Mouse (Mus musculus) myocyte (in vitro differentiated cells): Measurements from ENCODE around the gene Lig1. TPM values are rescaled to one million over a fixed set of nuclear protein-coding genes. Genes with fewer than 3 reads are reported as not detected.

Experiments used
- H3K27me3 ChIP-seq: one replicate; pipeline ENCODE4 v1.6.1; 2011; ENCODE audit not compliant: control insufficient read depth, insufficient read depth, insufficient read length
- H3K36me3 ChIP-seq: one replicate; pipeline ENCODE4 v1.6.1; 2011; ENCODE audit not compliant: control insufficient read depth, insufficient read depth
- H3K4me2 ChIP-seq: one replicate; pipeline ENCODE4 v1.6.1; 2011; ENCODE audit warnings: low read depth, control low read depth
- H3K4me3 ChIP-seq: one replicate; pipeline ENCODE4 v1.5.1; 2011; ENCODE audit warnings: mild to moderate bottlenecking, control low read depth, moderate library complexity
- H3K79me2 ChIP-seq: one replicate; pipeline ENCODE4 v1.6.1; 2011; ENCODE audit not compliant: control insufficient read depth, insufficient read depth
- H3ac ChIP-seq: one replicate; pipeline ENCODE4 v1.6.1; 2011; ENCODE audit not compliant: control insufficient read depth, insufficient read length
- CEBPB ChIP-seq: IDR thresholded peaks from 2 replicates; pipeline ENCODE4 v1.6.1; 2011; ENCODE audit warnings: mild to moderate bottlenecking, moderate library complexity; ENCODE audit not compliant: poor library complexity, insufficient read depth, severe bottlenecking
- E2F4 ChIP-seq: IDR thresholded peaks from one replicate; pipeline ENCODE4 v1.6.1; 2011; ENCODE audit warnings: mild to moderate bottlenecking, control low read depth, moderate library complexity; ENCODE audit not compliant: insufficient read depth
- MAX ChIP-seq: IDR thresholded peaks from one replicate; pipeline ENCODE4 v1.6.1; 2011; ENCODE audit warnings: low read depth, mild to moderate bottlenecking, control low read depth
- MYOD1 ChIP-seq, 3 experiments: IDR thresholded peaks; one replicate each; pipeline ENCODE4 v1.6.1; 2011; ENCODE audit warnings: control low read depth in 2 of 3, low read depth in 2 of 3, mild to moderate bottlenecking in 2 of 3, moderate library complexity in 1 of 3; ENCODE audit not compliant: insufficient read length in 2 of 3, control insufficient read depth in 1 of 3
- MYOG ChIP-seq, 3 experiments: IDR thresholded peaks; one replicate each; pipeline ENCODE4 v1.6.1; 2011; ENCODE audit warnings: control low read depth in 2 of 3, low read depth in 2 of 3, mild to moderate bottlenecking in 2 of 3; ENCODE audit not compliant: insufficient read length in 2 of 3, control insufficient read depth in 1 of 3, insufficient read depth in 1 of 3
- POLR2A ChIP-seq: IDR thresholded peaks from one replicate; pipeline ENCODE4 v1.6.1; 2011; ENCODE audit warnings: low read depth, mild to moderate bottlenecking, control low read depth, moderate library complexity; ENCODE audit not compliant: insufficient read length
- POLR2AphosphoS2 ChIP-seq: IDR thresholded peaks from one replicate; pipeline ENCODE4 v1.6.1; 2011; ENCODE audit warnings: low read depth, control low read depth; ENCODE audit not compliant: insufficient read length
- REST ChIP-seq: IDR thresholded peaks from one replicate; pipeline ENCODE4 v1.6.1; 2011; ENCODE audit warnings: mild to moderate bottlenecking, control low read depth, moderate library complexity; ENCODE audit not compliant: insufficient read depth, insufficient read length
- SRF ChIP-seq: IDR thresholded peaks from one replicate; pipeline ENCODE4 v1.6.1; 2011; ENCODE audit warnings: low read depth; ENCODE audit not compliant: control insufficient read depth, insufficient read length
- TCF12 ChIP-seq: IDR thresholded peaks from one replicate; pipeline ENCODE4 v1.6.1; 2011; ENCODE audit warnings: mild to moderate bottlenecking, control low read depth; ENCODE audit not compliant: poor library complexity, insufficient read depth, severe bottlenecking
- TCF3 ChIP-seq: IDR thresholded peaks from one replicate; pipeline ENCODE4 v1.6.1; 2011; ENCODE audit warnings: low read depth, control low read depth; ENCODE audit not compliant: insufficient read length
- USF1 ChIP-seq: IDR thresholded peaks from one replicate; pipeline ENCODE4 v1.6.1; 2011; ENCODE audit warnings: low read depth, mild to moderate bottlenecking, control low read depth, moderate library complexity
- polyA plus RNA-seq: library from polyadenylated mRNA; unstranded; fragments of >200 nt; fragmentation: generic; extraction: Trizol; gene quantifications from one replicate; pipeline ENCODE4 v1.2.1, GENCODE M21; 2012; ENCODE audit warnings: missing spikeins

Lig1 gene
- polyA plus RNA-seq, 1 experiment, result 17.5 TPM

GRCm38 (mm10) chr7:13303372-13303771 is 26.3 kb downstream of the Lig1 start:
- no peaks in the 10 kb centered on the region for H3K27me3 ChIP-seq
- TF ChIP-seq REST, result no peak
- no peak for TF ChIP-seq MYOG (IDR thresholded peaks at IDR 0.05; ENCODE audit: control insufficient read depth in 1 of 3, insufficient read depth in 1 of 3, insufficient read length in 2 of 3, low read depth in 2 of 3)
- TF ChIP-seq MYOD1 (IDR thresholded peaks at IDR 0.05; ENCODE audit: control insufficient read depth in 1 of 3, insufficient read length in 2 of 3, low read depth in 2 of 3), result no peak
- TF ChIP-seq POLR2AphosphoS2, result no peak
- no peak for TF ChIP-seq SRF
- TF ChIP-seq CEBPB, result no peak

DNA sequence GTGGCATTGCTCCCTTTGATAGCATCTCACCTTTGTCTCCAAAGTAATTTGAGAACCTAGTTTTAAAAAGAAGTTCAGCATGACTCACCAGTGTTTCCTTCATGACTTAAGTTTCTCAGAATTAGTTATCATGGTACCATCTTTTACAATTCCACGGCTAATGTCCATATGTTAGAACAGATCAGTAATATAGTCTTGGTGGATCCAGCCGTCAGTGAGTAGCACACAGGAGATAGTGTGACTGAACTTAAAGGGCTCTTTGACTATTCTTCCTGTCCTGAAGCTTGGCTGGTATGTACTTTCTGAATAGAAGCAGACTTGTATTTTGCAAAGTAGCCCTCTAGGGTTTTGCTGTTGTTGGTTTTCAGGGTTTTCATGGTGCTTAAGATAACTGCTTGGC is 32.3 kb downstream of the Lig1 start:
- H3K4me2 ChIP-seq, result no peak overlapping the region
- TF ChIP-seq MYOD1 (IDR thresholded peaks at IDR 0.05; ENCODE audit: control insufficient read depth in 1 of 3, insufficient read length in 2 of 3, low read depth in 2 of 3), result no peak
- no peak for TF ChIP-seq MYOG (IDR thresholded peaks at IDR 0.05; ENCODE audit: control insufficient read depth in 1 of 3, insufficient read depth in 1 of 3, insufficient read length in 2 of 3, low read depth in 2 of 3)
- no peak overlapping the region for H3K4me3 ChIP-seq
- H3ac ChIP-seq, result no peak overlapping the region
- H3K36me3 ChIP-seq, result no peaks in the 10 kb centered on the region
- H3K27me3 ChIP-seq, result no peaks in the 10 kb centered on the region
- no peaks in the 10 kb centered on the region for H3K79me2 ChIP-seq

More at GRCm38 (mm10) chr7:13303372-13303771, 26.3 kb downstream of the Lig1 start:
- no peak overlapping the region for H3ac ChIP-seq
- peak overlapping the region; percentile 8 for H3K4me2 ChIP-seq
- H3K79me2 ChIP-seq, result no peaks in the 10 kb centered on the region
- no peak overlapping the region for H3K4me3 ChIP-seq
- peaks cover 9% of the 10 kb centered on the region for H3K36me3 ChIP-seq

DNA sequence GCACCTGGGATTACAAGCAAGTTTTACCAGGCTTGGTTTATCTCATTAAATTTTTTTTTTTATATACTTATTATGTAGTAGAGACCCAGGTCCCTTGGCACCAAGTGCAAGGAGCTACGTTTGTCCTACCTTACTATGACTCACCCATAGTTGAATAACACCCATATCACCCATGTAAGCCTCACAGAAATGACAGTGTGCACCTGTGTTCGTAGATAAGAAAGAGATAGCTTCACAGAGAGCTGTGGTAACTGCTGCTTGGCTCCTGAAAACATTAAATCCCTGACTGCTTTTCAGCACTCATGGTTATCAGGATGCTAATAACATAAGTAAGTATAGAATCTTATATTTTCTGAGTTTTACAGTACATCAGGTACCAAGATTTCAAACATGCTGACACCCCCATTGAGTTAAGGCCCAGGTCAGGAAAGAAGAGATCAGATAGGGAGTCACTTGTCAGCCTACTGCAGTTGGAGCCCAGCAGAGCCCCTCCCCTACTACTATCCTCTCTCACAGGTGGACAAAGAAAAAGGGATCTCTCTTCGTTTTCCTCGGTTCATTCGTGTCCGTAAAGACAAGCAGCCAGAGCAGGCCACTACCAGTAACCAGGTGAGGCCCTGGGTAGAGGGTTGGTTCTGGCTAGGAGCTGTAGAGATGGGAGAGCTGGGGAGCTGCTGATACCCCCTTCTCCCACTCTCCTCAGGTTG is 33.6 kb downstream of the Lig1 start:
- H3K4me2 ChIP-seq, result no peak overlapping the region
- TF ChIP-seq CEBPB (no peak), SRF (no peak), TCF3 (no peak), MYOG (IDR thresholded peaks at IDR 0.05; ENCODE audit: control insufficient read depth in 1 of 3, insufficient read depth in 1 of 3, insufficient read length in 2 of 3, low read depth in 2 of 3) (no peak), REST (no peak), USF1 (no peak), MYOD1 (IDR thresholded peaks at IDR 0.05; ENCODE audit: control insufficient read depth in 1 of 3, insufficient read length in 2 of 3, low read depth in 2 of 3) (no peak), E2F4 (no peak), MAX (no peak), POLR2AphosphoS2 (no peak), POLR2A (no peak), TCF12 (no peak)

GRCm38 (mm10) chr7:13311401-13311800 is 34.3 kb downstream of the Lig1 start:
- Histone ChIP-seq H3K36me3 (no peaks in the 10 kb centered on the region), H3K4me3 (no peak overlapping the region), H3K27me3 (no peaks in the 10 kb centered on the region), H3ac (no peak overlapping the region), H3K4me2 (no peak overlapping the region), H3K79me2 (no peaks in the 10 kb centered on the region)
- TF ChIP-seq SRF, result no peak
- no peak for TF ChIP-seq E2F4
- TF ChIP-seq MYOD1 (IDR thresholded peaks at IDR 0.05; ENCODE audit: control insufficient read depth in 1 of 3, insufficient read length in 2 of 3, low read depth in 2 of 3), result no peak
- no peak for TF ChIP-seq POLR2AphosphoS2
- no peak for TF ChIP-seq CEBPB

More for the DNA sequence above, 33.6 kb downstream of the Lig1 start:
- H3K4me3 ChIP-seq, result no peak overlapping the region
- no peaks in the 10 kb centered on the region for H3K27me3 ChIP-seq
- no peaks in the 10 kb centered on the region for H3K79me2 ChIP-seq
- no peak overlapping the region for H3ac ChIP-seq
- H3K36me3 ChIP-seq, result no peaks in the 10 kb centered on the region

DNA sequence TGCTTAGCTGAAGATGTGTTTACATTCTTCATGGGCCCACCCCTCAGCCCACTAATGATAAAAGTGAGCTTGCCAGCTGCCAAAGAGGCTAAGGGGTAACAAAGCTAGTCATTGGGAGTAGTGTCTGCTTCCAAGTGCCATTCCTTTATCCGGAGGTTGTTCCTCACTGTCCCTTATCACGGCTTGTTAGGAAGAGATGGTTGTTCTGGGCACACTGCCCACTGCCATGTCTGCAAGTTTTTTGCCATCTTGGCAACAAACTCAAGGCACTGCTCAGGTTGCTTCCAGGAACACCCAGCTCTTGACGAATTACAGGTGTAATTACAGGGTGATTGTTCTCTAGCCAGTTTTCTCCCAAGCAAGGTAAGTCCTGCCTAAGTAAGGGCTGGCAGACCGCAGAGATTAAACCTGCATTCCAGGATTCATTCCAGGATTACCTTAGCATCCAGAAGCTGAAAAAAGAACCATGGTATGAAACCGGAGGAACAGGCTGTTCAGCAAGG is 37.1 kb downstream of the Lig1 start:
- no peaks in the 10 kb centered on the region for H3K27me3 ChIP-seq
- no peak overlapping the region for H3K4me3 ChIP-seq
- H3K4me2 ChIP-seq, result no peak overlapping the region
- no peak overlapping the region for H3ac ChIP-seq
- H3K79me2 ChIP-seq, result no peaks in the 10 kb centered on the region
- TF ChIP-seq CEBPB (no peak), E2F4 (no peak), MAX (no peak), USF1 (no peak), MYOD1 (IDR thresholded peaks at IDR 0.05; ENCODE audit: control insufficient read depth in 1 of 3, insufficient read length in 2 of 3, low read depth in 2 of 3) (no peak)
- H3K36me3 ChIP-seq, result no peaks in the 10 kb centered on the region
